Mouse (Mus musculus) embryonic facial prominence, embryonic 14.5 days (tissue): ENCODE measurements at regions not wholly inside any gene's neighbourhood (a gene's known extent, or its start where the extent isn't known, plus 50 kb on each side); places are given as distances from the start of the nearest gene placed in this dataset.

ENCODE experiments used
- ATAC-seq: fragments of 200-750 bp; cut with Nextera tagmentation; 2 replicates; pipeline ENCODE4 v1.8.0; 2017; ENCODE audit warnings: low read depth, moderate number of reproducible peaks, moderate TSS enrichment
- DNase-seq: peaks from one replicate; pipeline ENCODE4 v3.0.0-alpha.2; 2015; ENCODE audit warnings: low spot score
- H3K27ac ChIP-seq: fragments of 300-500 bp; sonication (generic); replicated peaks from 2 replicates; pipeline ENCODE4 v1.5.1; 2014; ENCODE audit warnings: low read depth, mild to moderate bottlenecking, low read length, moderate library complexity
- H3K27me3 ChIP-seq: fragments of 300-500 bp; sonication (generic); replicated peaks from 2 replicates; pipeline ENCODE4 v1.6.1; 2014; ENCODE audit warnings: low read length; ENCODE audit not compliant: control insufficient read depth, insufficient read depth
- H3K36me3 ChIP-seq: fragments of 300-500 bp; sonication (generic); 2 replicates; pipeline ENCODE4 v1.6.1; 2014; ENCODE audit warnings: low read length, mixed read lengths; ENCODE audit not compliant: control insufficient read depth, insufficient read depth
- H3K4me1 ChIP-seq: fragments of 300-500 bp; sonication (generic); 2 replicates; pipeline ENCODE4 v1.6.1; 2014; ENCODE audit warnings: antibody characterized with exemption, low read length; ENCODE audit not compliant: control insufficient read depth, insufficient read depth
- H3K4me2 ChIP-seq: fragments of 300-500 bp; sonication (generic); 2 replicates; pipeline ENCODE4 v1.6.1; 2014; ENCODE audit warnings: low read depth, mild to moderate bottlenecking, low read length, moderate library complexity, mixed read lengths
- H3K4me3 ChIP-seq: fragments of 300-500 bp; sonication (generic); 2 replicates; pipeline ENCODE4 v1.5.1; 2014; ENCODE audit warnings: low read depth, mild to moderate bottlenecking, low read length
- H3K9ac ChIP-seq: fragments of 300-500 bp; sonication (generic); 2 replicates; pipeline ENCODE4 v1.6.1; 2014; ENCODE audit warnings: low read depth, mild to moderate bottlenecking, low read length, moderate library complexity, mixed read lengths
- H3K9me3 ChIP-seq: fragments of 300-500 bp; sonication (generic); 2 replicates; pipeline ENCODE4 v1.6.1; 2016; ENCODE audit warnings: low read length; ENCODE audit not compliant: control insufficient read depth
- WGBS: fragments of 180-500 bp; shearing (Covaris S2); extraction: QIAGEN DNeasy Blood & Tissue Kit; methylation state at CpG from one replicate; pipeline ENCODE4 v1.1.7; 2014; 5-methylcytosine and 5-hydroxymethylcytosine counted together

GRCm38 (mm10) chr6:36645415-36645814, 164.6 kb downstream of the Ptn start:
- Histone ChIP-seq H3K9ac (no peak overlapping the region), H3K27ac (no peak overlapping the region), H3K4me2 (no peak overlapping the region), H3K4me1 (no peaks in the 10 kb centered on the region), H3K36me3 (no peaks in the 10 kb centered on the region), H3K9me3 (no peaks in the 10 kb centered on the region), H3K27me3 (no peaks in the 10 kb centered on the region), H3K4me3 (no peak overlapping the region)
- DNase-seq (no peak), ATAC-seq (no peak)
- WGBS = 67% methylated on average over 2 of the region's 2 CpGs

- Histone ChIP-seq H3K36me3 (no peaks in the 10 kb centered on the region), H3K4me2 (no peak overlapping the region), H3K27ac (no peak overlapping the region), H3K4me3 (no peak overlapping the region), H3K4me1 (no peaks in the 10 kb centered on the region), H3K9ac (no peak overlapping the region), H3K9me3 (no peaks in the 10 kb centered on the region), H3K27me3 (no peaks in the 10 kb centered on the region)
- ATAC-seq (peak; percentile 41; the same call in 1 of the 2 replicates), DNase-seq (peak; percentile 62)
- 47% methylated on average over 7 of the region's 7 CpGs for WGBS
Measured at GRCm38 (mm10) chr6:36644880-36645279, 165.1 kb downstream of the Ptn start.

- no peak for DNase-seq
- WGBS = 85% methylated on average over 2 of the region's 2 CpGs
- no peak overlapping the region for H3K27ac ChIP-seq
Measured at GRCm38 (mm10) chr6:36637031-36637430, 173.0 kb downstream of the Ptn start.

GRCm38 (mm10) chr6:36627648-36628047, 182.4 kb downstream of the Ptn start:
- H3K9ac ChIP-seq = no peak overlapping the region
- H3K27ac ChIP-seq = no peak overlapping the region
- H3K9me3 ChIP-seq = no peaks in the 10 kb centered on the region
- 60% methylated on average over 2 of the region's 2 CpGs for WGBS
- H3K4me2 ChIP-seq = no peak overlapping the region
- no peaks in the 10 kb centered on the region for H3K36me3 ChIP-seq
- no peaks in the 10 kb centered on the region for H3K27me3 ChIP-seq
- ATAC-seq (no peak), DNase-seq (no peak)
- no peak overlapping the region for H3K4me3 ChIP-seq
- no peaks in the 10 kb centered on the region for H3K4me1 ChIP-seq

More at GRCm38 (mm10) chr6:36637031-36637430, 173.0 kb downstream of the Ptn start:
- H3K4me3 ChIP-seq = no peak overlapping the region
- H3K9me3 ChIP-seq = 0 out of 2 replicates have a peak, but pooled peaks cover 4% of the 10 kb centered on the region
- no peak overlapping the region for H3K4me2 ChIP-seq
- H3K36me3 ChIP-seq = no peaks in the 10 kb centered on the region
- no peaks in the 10 kb centered on the region for H3K4me1 ChIP-seq
- H3K27me3 ChIP-seq = no peaks in the 10 kb centered on the region
- ATAC-seq = no peak
- H3K9ac ChIP-seq = no peak overlapping the region

GRCm38 (mm10) chr6:36608281-36608970, 201.6 kb downstream of the Ptn start:
- DNase-seq = no peak
- Histone ChIP-seq H3K27me3 (no peaks in the 10 kb centered on the region), H3K4me1 (no peaks in the 10 kb centered on the region; the same call in 1 of the 2 replicates), H3K9me3 (no peaks in the 10 kb centered on the region), H3K4me3 (no peak overlapping the region), H3K9ac (no peak overlapping the region), H3K4me2 (no peak overlapping the region), H3K27ac (no peak overlapping the region), H3K36me3 (no peaks in the 10 kb centered on the region)
- ATAC-seq = no peak
- WGBS = 57% methylated on average over 10 of the region's 10 CpGs

GRCm38 (mm10) chr6:36605578-36606205, 204.3 kb downstream of the Ptn start:
- H3K4me2 ChIP-seq = no peak overlapping the region
- H3K9me3 ChIP-seq = no peaks in the 10 kb centered on the region
- no peaks in the 10 kb centered on the region for H3K36me3 ChIP-seq
- WGBS = 46% methylated on average over 4 of the region's 4 CpGs
- H3K4me3 ChIP-seq = no peak overlapping the region
- H3K4me1 ChIP-seq = no peaks in the 10 kb centered on the region; the same call in 1 of the 2 replicates
- ATAC-seq = no peak
- no peaks in the 10 kb centered on the region for H3K27me3 ChIP-seq
- no peak overlapping the region for H3K27ac ChIP-seq
- no peak overlapping the region for H3K9ac ChIP-seq
- peak; percentile 80 for DNase-seq

GRCm38 (mm10) chr6:36604802-36605201, 205.2 kb downstream of the Ptn start:
- no peak for DNase-seq
- H3K27ac ChIP-seq = no peak overlapping the region
- H3K9ac ChIP-seq = no peak overlapping the region
- no peaks in the 10 kb centered on the region; the same call in 1 of the 2 replicates for H3K4me1 ChIP-seq
- no peaks in the 10 kb centered on the region for H3K27me3 ChIP-seq
- no peak overlapping the region for H3K4me3 ChIP-seq
- no peaks in the 10 kb centered on the region for H3K36me3 ChIP-seq
- no peak overlapping the region for H3K4me2 ChIP-seq
- no peak for ATAC-seq
- whole genome bisulfite sequencing = 76% methylated on average over 3 of the region's 3 CpGs
- H3K9me3 ChIP-seq = no peaks in the 10 kb centered on the region

- no peak overlapping the region for H3K9ac ChIP-seq
- ATAC-seq = no peak
- H3K36me3 ChIP-seq = no peaks in the 10 kb centered on the region
- DNase-seq = peak; percentile 13
- H3K27me3 ChIP-seq = no peaks in the 10 kb centered on the region
- WGBS = 52% methylated on average over 3 of the region's 3 CpGs
- H3K4me2 ChIP-seq = no peak overlapping the region
- H3K4me1 ChIP-seq = no peaks in the 10 kb centered on the region
- H3K9me3 ChIP-seq = no peaks in the 10 kb centered on the region
- H3K4me3 ChIP-seq = no peak overlapping the region
- H3K27ac ChIP-seq = no peak overlapping the region
Measured at GRCm38 (mm10) chr6:36596574-36596973, 208.7 kb downstream of the Chrm2 start.
